Mouse (Mus musculus): Measurements from ENCODE around the gene Acvr2b.

GRCm38 (mm10) chr9:119477754-119478153 lies 75.8 kb downstream of the Acvr2b start:
- TF ChIP-seq CTCF (IDR thresholded peaks at IDR 0.05; ENCODE audit: extremely low read depth, insufficient read depth, insufficient read length, insufficient replicate concordance): no peak
- no peak for TF ChIP-seq POLR2A (IDR thresholded peaks at IDR 0.05; ENCODE audit: low read depth, low read length)

All from spleen, adult 2 months (tissue).